Mouse (Mus musculus) mouse trophoblast stem cell (cell line): ENCODE measurements around the gene Mettl14.
"Not testable (repeated sequence)": the region's sequence is repeated elsewhere in the genome, so short reads cannot be mapped to it uniquely, and the experiment has no call there.

Source experiments
- in situ Hi-C, 2 experiments: fragments of 300-500 bp; cut with MseI, MboI; formaldehyde crosslinking; loops; 2 replicates in 1 of 2; 3 replicates in 1 of 2; pipeline ENCODE4 v1.15.1; 2025

Gene Mettl14

DNA sequence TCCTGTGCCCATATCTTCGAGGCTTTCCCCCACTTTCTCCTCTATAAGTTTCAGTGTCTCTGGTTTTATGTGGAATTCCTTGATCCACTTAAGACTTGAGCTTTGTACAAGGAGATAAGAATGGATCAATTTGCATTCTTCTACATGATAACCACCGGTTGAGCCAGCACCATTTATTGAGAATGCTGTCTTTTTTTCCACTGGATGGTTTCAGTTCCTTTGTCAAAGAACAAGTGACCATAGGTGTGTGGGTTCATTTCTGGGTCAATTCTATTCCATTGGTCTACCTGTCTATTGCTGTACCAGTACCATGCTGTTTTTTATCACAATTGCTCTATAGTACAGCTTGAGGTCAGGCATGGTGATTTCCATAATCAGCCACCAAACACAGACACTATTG, 19.1 kb downstream of the Mettl14 start:
- in situ Hi-C loops, result not testable (repeated sequence)

DNA sequence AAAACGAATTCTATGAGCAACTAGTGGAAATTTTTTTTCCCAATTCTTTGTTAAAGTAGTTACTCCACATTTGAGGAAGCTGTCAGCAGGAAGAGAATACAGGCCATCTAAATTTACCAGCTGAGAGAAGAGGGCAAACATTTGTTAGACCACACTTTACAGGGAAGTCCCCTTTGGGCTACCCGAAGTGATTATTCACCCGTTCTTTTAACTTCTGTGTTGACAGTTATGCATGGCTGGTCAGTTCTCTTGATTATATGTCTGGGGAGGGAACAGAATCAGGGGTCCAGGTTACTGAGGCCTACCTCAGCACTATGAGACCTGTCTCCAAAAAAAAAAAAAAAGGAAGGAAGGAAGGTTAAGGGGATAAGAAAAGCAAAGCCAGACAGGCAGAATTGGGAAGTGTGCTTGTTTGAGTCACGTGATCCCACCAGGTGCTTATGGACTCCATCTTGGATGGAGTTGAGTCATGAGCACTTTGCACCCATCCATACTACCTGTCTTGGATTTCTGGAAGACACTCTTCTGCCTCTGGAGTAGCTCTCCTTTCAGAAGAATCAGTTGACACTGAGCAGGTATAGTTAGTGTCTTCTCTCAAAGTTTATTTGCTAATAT, 29.4 kb downstream of the Mettl14 start:
- in situ Hi-C loops, result loop anchor here (10.0 kb wide), 1 partner anchor 192 kb away; no protein-coding TSS in a partner anchor

DNA sequence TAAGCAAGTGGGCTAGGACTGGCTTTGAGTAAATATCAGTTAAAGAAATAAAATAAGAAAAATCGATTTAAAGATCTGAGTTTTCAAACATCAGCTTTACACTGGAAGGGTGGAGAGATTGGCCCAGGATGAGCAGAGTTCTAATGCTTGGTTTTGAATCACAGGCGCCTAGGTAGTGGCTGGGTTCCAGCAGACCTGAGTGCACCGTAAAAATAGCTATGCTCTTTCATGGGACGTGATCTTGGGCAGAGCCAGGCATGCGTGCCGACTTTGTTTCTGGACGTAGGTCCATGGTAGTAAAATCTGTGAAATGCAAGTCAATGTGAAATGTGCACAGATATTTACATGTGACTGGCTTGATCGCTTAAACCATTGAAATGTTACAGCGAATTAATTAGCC, 31.5 kb downstream of the Mettl14 start:
- in situ Hi-C loops, result loop anchor here (10.0 kb wide), 1 partner anchor 190 kb away; no protein-coding TSS in a partner anchor

DNA sequence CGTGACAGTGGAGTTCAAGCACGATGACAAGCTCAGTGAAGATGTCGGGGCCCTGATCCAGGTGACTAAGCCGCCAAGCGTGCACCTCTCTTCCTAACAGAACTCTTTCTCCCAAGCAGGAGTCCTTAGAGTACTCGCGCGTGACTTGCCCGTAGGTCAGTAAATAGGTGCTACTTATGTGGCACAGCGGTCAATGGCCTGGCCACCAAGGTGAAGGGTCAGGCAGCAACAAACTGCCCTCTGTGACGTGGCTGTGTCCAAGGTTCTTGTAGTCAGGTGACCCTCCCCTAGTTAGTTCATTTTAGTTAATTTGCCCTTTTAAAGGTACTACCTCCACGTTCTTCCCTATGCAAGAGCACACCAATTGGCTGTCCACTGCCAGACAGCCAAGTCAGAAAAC, 32.2 kb downstream of the Mettl14 start:
- in situ Hi-C loops, result loop anchor here (10.0 kb wide), 1 partner anchor 189 kb away; no protein-coding TSS in a partner anchor

DNA sequence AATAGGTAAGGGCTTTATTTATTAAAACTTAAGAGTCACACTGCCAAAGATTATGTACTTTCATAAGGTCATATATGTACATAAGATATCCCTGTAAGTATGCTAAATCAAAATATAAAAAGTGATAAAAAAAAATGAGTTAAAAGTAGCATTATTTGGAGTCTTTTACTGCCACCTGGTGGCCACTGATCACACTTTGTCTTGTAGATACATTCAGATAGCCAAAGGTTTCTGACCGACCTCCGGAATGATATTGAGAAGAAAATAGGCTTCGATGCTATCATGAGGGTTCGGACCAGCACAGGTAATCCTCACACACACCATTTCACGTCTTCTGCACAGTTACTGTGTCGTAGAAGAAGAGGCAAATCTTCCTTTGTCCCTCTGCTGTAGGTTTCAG, 32.7 kb downstream of the Mettl14 start:
- in situ Hi-C loops, result loop anchor here (10.0 kb wide), 1 partner anchor 188 kb away; no protein-coding TSS in a partner anchor

DNA sequence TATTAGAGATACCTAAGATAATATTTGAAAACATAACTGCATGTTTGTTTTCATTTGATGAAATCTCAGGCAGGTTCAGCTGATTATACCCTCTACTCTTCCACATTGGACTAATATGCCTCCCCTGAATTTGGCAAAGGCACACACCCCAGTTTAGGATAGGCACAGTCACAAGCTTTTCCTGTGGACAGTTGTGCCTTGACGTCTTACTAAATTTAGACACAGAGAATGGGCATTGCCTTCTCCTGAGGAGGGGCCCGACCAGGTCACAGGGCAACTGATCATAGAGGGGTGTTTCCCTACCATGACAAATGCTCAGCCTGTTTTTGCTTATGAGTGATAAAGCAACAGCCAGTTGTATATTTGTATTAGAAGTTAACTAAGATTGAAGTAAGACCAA, 34.4 kb downstream of the Mettl14 start:
- in situ Hi-C loops, result loop anchor here (10.0 kb wide), 1 partner anchor 187 kb away; no protein-coding TSS in a partner anchor

DNA sequence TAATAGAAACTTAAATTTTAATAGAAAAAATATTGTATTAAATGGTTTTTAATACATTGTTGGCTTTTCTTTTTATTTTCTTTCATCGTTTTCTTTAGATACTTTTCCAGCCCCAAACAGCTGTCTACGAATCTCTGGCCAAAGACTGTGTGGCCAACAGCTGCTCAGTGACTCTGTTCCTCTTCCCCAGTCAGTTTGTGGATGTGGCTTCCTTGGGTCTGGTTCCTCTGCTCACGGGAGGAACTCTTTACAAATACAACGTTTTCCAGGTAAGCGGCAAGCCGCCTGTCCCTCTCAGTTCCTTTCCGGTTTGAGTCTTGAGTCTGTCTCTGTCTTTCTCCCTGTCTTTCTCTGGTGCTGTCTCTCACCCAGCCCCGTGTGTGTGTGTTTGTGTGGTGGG, 35.3 kb downstream of the Mettl14 start:
- in situ Hi-C loops, result loop anchor here (10.0 kb wide), 1 partner anchor 186 kb away; no protein-coding TSS in a partner anchor

DNA sequence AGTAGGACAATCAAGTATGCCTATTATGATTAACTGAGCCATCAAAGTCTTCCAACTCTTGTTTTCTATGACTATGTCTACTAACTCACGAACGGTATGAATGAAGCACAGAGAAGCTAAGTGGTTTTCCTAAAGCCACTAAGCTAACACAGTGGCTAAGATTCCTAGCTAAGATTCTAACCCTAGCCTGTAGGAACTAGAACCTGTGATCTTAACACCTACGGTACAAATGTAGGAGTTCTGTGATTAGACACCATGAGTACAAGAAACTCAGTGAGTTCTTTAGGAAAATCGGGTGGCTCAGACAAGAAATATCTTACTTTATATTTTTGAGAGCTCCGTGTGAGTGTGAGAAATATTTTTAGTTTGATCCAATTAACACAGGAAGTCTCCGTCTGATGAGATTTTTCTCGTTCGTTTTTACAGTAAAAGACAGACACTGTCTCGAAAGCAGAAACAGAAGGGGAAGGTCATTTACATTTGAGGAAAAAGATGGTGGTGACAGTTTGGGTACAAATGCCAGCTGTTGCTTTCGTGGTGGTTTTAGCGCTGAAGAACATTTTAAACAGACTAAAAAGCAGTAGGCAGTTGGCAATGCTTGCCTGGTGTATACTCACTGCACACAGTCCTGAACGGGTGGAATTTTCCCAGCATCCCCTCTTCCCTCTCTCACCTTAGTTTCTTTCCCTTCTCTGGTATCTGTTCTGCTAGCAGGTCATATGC, 37.7 kb downstream of the Mettl14 start:
- in situ Hi-C loops, result no loop called here

DNA sequence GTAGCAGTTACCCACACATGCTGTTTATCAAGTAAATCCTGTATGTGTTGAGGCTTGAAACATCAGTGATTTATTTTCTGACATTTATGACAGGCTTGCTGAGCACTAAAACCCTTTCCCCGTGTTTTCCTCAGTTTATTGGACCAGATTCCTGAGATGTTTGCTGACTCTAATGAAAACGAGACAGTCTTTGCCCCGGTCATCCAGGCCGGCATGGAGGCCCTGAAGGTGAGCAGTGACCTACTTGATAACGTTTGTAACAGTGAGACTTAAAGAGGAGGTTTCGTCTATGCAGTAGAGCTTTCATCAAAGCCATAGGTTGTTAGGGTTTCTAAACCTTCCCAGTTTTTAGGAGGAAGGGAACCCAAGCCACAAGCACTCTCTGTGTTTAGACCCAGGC, 42.2 kb downstream of the Mettl14 start:
- in situ Hi-C loops, result no loop called here

DNA sequence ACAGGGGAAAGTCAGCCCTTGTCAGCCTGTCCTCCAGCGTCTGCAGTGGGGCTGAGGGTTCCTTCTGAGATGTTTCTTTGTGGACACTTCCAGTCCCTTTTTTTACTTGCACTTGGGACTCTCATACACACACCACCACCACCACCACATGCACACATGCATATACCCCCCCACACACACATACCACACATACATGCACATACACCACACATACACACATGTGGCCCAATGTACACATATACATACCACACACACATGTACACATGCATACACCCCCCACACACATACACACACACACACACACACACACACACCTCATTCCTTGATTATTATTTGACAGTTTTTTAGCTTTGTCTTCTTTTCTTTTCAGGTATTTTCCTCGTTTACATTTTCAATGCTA, 44.9 kb downstream of the Mettl14 start:
- in situ Hi-C loops, result no loop called here

DNA sequence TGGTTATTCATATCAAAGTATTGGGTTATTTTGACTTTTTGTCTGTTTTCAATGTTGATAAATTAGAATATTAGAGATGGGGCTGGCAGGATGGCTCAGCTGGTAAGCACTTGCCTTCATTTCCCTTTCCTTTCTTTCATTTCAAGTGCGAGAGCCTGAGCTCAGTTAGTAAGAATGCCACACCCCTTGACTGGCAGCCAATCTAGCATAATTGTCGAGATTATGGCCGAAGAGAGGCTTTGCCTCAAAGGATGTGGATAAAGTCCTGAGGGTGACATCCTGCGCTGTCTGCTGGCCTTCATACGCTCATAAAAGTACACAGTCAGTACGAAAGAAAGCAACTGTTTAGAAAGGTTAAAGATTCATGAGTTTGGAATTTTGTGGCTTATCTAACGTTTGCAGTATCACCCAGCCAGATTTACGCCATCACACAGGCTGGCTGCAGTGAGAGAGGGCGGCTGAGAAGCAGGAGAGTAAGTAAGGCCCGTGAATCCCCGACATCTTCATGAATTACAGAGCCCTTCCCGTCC, 47.2 kb downstream of the Mettl14 start:
- in situ Hi-C loops, result no loop called here

DNA sequence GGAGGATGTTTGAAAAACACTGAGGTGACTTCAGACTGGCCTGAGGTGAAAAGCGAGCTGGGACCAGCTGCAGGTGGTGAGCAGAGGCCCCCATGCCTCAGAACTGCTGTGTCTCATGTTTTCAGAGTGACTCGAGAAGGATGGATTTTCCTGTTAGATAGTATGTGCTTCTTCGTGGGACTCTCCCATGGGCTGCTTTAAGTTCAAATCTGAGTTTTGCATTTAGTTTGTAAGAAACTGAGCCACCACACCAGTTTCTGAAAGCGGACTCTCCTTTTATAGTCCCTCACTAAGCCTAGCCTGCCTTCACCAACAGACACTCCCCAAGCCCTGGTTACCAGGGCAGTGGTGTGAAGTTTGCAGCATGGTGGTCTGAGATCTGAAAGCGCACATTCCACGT, 48.1 kb downstream of the Mettl14 start:
- in situ Hi-C loops, result no loop called here

DNA sequence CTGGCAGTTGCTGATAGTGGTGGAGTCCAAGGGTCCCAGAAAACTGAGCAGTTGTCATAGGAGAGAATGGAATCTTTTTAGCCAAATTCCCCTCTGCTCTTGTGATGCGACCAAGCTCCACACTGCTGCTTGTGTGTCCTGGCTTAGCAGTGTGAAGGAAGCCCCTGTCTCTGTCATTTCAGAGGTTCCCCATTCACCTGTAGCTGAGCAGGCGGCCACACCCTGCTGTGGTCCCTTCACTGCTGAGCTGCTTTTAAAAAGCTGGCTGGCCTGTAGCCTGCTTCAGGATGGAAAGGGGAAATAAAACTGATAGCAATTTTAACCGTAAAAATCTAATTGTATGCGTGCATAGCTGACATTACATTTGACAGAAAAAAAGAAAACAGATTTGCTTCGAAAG, 49.0 kb downstream of the Mettl14 start:
- in situ Hi-C loops, result no loop called here

DNA sequence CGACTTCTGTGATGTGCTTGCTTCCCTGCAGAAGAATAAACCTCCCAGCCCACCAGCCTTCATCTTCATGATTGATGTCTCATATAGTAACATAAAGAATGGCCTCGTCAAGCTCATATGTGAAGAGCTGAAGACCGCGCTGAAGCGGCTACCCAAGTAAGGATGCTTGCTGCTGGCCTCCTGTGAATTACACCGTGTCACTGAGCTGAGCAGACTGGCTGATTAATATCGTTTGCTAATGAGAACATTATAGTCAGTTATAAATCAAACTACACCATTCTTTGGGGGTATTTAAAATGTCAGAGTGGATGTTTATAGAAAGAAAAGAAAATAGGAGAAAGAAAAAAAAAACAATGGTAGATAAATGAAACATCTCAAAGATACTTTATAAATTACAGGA, 49.5 kb downstream of the Mettl14 start:
- in situ Hi-C loops, result no loop called here

DNA sequence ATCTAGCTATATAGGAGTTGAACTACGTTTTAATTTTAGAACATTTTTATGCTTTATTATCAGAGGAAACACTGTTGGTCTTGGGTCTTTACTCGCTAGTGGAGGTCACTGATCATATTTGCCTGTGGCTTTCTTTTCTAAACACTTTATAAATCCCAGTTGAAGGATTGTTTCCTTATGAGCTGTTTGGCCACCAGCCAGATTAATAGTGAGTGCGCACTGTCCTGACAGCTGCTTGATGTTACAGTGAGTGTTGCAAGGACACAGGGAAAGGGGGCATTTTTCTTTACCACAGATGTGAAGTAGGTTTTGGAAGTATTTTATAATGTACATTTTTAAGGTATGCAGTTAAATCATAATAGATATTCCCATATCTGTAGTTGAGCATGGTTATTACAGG, 50.4 kb downstream of the Mettl14 start:
- in situ Hi-C loops, result no loop called here

DNA sequence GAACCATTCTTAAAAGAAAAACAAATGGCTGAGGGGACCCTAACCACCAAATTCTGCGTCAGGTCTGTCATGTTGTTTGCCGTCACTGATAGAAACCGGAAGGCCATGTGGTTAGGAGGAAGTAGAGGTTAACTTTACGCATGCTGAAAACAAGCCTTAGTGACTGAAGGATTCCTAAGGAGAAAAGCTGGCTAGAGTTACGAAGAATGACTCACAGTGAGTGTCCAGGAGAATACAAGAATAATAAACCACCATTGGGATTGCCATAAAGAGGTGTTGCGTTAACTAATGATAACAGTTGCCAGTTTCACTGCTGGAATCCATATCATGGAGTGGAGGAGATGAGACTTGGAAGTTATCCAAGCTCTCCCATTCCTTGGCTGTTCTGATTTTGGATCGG, 51.0 kb downstream of the Mettl14 start:
- in situ Hi-C loops, result no loop called here

DNA sequence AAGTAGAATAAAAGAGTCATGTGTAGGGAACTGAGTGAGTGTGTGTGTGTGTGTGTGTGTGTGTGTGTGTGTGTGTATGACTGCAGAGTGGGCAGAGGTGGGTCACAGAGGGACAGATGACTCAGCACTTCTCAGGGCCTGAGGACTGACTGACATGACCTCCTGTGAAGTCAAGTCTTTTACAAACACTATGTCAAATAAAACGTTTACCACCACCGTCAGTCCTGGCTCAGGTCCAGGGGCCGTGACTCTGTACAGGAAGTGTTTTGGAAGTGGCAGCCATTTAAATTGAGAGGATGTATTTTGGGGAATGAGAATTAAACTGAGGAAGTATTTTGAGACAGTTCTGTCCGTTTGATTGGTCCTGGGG, 52.9 kb downstream of the Mettl14 start:
- in situ Hi-C loops, result no loop called here

DNA sequence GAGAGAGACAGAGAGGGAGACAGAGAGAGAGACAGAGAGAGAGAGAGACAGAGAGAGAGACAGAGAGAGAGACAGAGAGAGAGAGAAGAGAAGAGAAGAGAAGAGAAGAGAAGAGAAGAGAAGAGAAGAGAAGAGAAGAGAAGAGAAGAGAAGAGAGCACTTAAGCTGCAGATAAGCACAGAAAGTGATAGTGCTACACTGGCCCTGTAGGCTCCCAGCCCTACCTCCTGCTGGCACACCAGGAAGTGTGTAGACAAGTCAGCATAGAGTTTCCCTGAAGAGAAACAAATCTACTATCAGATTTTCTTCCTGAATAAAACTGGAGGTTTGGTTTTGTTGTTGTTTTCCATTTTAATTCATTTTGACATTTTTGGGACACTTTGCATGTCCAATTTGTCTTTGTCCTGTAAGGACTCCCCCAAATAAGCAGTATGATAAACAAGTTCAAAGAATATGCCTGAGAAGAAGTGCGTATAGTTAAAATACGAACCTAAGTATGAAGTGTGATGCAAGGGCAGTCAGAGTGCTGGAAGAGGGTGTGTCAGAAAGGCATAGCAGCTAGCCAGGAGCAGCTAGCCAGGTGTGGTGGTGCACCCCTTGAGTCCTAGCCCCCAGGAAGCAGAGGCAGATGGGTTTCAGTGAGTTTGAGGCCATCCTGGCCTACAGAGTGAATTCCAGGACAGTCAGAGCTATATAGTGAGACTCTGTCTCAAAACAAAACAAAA, 53.4 kb downstream of the Mettl14 start:
- in situ Hi-C loops, result no loop called here

DNA sequence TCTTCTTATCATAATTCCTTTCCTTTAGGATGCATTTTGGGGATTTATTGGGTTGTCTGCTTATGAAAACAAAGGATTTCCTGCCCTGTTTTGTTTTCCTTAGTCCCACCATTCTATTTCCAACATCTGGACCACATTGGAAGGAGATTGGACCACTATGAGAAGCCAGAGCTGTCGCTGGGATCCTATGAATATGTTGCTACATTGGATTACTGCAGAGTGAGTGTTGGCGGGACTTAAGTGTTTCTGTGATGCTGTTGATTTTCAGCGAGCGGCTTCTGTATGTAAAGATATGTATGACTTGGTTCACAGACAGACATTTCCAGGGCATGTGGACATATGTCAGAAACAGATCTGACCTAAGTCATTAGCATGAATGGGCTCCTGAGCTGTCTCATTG, 55.7 kb downstream of the Mettl14 start:
- in situ Hi-C loops, result no loop called here

DNA sequence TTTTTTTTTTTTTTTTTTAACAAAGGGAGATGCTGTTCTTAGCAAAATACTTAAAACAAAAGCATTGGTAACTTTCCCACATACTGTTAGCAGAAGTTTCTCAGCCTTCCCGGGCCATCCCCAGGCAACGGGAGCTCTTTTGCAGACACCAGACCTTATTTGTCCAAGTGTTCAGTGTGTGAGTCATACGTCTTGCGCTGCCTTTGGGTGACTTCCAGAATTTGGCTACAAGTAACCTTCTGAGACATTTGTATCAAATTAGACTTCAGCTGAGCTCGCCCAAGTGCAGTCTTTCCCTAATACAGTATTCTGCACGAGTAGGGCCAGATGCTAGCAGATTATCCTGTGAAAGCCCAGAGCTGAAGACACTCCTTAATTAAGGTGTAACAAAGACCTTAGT, 56.7 kb downstream of the Mettl14 start:
- in situ Hi-C loops, result loop anchor here (10.0 kb wide), 1 partner anchor 94 kb away; the partner anchor contains the start of gene Synpo2 (in 2 of the 2)

DNA sequence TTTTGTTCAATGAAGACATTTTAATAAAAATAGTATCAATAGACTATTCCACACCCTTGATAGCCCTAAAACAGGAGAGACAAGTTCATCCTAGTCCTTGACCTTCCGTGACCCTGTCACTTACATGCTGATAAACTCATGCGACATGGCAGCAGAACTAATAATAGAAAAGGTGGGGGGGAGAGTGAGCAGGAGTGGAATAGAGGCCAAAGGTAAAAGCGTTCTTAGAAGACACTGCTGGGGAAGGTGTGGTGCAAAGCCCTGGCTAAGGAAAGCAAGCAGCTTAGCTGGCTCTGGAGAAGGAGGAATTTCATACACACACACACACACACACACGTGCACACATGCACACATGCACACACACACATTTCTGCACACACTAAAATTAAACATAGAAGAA, 61.6 kb downstream of the Mettl14 start:
- in situ Hi-C loops, result loop anchor here (5.0 to 25.0 kb wide), 4 partner anchors 90 to 387 kb away; partner anchors contain the start of gene Synpo2 (in 2 of the 2)

DNA sequence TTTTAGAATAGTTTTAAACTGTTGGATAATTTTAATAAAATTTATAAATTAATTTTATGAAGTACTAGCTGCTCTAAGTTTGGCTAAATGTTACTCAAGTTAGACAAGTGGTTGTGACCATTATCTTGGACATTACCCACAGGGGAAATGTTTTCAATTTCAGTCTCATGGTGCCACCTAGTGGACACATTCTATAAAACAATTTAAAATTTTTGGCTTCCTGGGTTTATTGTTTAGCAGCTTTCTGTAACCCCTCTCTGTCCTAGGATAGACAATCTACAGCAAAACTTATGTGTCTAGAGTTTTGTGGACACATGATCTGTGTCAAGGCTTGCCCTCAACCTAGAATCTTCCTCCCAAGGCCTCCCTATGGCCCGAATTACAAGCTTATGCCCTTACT, 63.8 kb downstream of the Mettl14 start:
- in situ Hi-C loops, result loop anchor here (5.0 to 25.0 kb wide), 4 partner anchors 87 to 385 kb away; partner anchors contain the start of gene Synpo2 (in 2 of the 2)
